Mouse (Mus musculus) midbrain, embryonic 14.5 days (tissue): ENCODE results near the gene Lrrc52. TPM values are rescaled to one million over a fixed set of nuclear protein-coding genes. Genes with fewer than 3 reads are reported as not detected.

Experiments used
- ATAC-seq: fragments of 200-750 bp; cut with Nextera tagmentation; 2 replicates; pipeline ENCODE4 v1.8.0; 2017; ENCODE audit warnings: moderate number of reproducible peaks, moderate library complexity; ENCODE audit not compliant: low FRiP score, low TSS enrichment
- DNase-seq: peaks from one replicate; pipeline ENCODE4 v3.0.0-alpha.2; 2015
- H3K27ac ChIP-seq: fragments of 300-500 bp; sonication (generic); replicated peaks from 2 replicates; pipeline ENCODE4 v1.5.1; 2014; ENCODE audit warnings: mild to moderate bottlenecking, low read depth, low read length, moderate library complexity
- H3K27me3 ChIP-seq: fragments of 300-500 bp; sonication (generic); 2 replicates; pipeline ENCODE4 v1.6.1; 2014; ENCODE audit warnings: low read length, control low read depth, mixed read lengths; ENCODE audit not compliant: control insufficient read depth, insufficient read depth
- H3K36me3 ChIP-seq: fragments of 300-500 bp; sonication (generic); 2 replicates; pipeline ENCODE4 v1.6.1; 2014; ENCODE audit warnings: low read length, control low read depth; ENCODE audit not compliant: control insufficient read depth, insufficient read depth
- H3K4me1 ChIP-seq: fragments of 300-500 bp; sonication (generic); 2 replicates; pipeline ENCODE4 v1.6.1; 2014; ENCODE audit warnings: mild to moderate bottlenecking, antibody characterized with exemption, low read length, control low read depth; ENCODE audit not compliant: control insufficient read depth, insufficient read depth
- H3K4me2 ChIP-seq: fragments of 300-500 bp; sonication (generic); 2 replicates; pipeline ENCODE4 v1.6.1; 2014; ENCODE audit warnings: mild to moderate bottlenecking, low read length, moderate library complexity
- H3K4me3 ChIP-seq: fragments of 300-500 bp; sonication (generic); replicated peaks from 2 replicates; pipeline ENCODE4 v1.5.1; 2014; ENCODE audit warnings: low read depth, low read length
- H3K9ac ChIP-seq: fragments of 300-500 bp; sonication (generic); replicated peaks from 2 replicates; pipeline ENCODE4 v1.6.1; 2014; ENCODE audit warnings: mild to moderate bottlenecking, low read length, moderate library complexity
- H3K9me3 ChIP-seq: fragments of 300-500 bp; sonication (generic); 2 replicates; pipeline ENCODE4 v1.6.1; 2016; ENCODE audit warnings: low read length, control low read depth, mixed read lengths; ENCODE audit not compliant: control insufficient read depth
- WGBS: fragments of 180-500 bp; shearing (Covaris S2); extraction: QIAGEN DNeasy Blood & Tissue Kit; methylation state at CpG from one replicate; pipeline ENCODE4 v1.1.7; 2014; 5-methylcytosine and 5-hydroxymethylcytosine counted together
- polyA plus RNA-seq: library from polyadenylated mRNA; unstranded; fragments of >200 nt; fragmentation: Nextera tagmentation; extraction: Ambion mirVana; gene quantifications from 2 replicates; pipeline ENCODE4 v1.2.1, GENCODE M21; 2014

Gene Lrrc52
- polyA plus RNA-seq, 1 experiment from 2014 or later, result not detected

GRCm38 (mm10) chr1:167446516-167446915, 20.1 kb downstream of the Lrrc52 start:
- WGBS, result 82% methylated on average over 6 of the region's 6 CpGs

GRCm38 (mm10) chr1:167445167-167445566, 21.4 kb downstream of the Lrrc52 start:
- Histone ChIP-seq H3K27me3 (no peaks in the 10 kb centered on the region), H3K4me1 (no peaks in the 10 kb centered on the region), H3K9ac (no peak overlapping the region), H3K9me3 (no peaks in the 10 kb centered on the region), H3K36me3 (no peaks in the 10 kb centered on the region), H3K4me2 (no peak overlapping the region), H3K27ac (no peak overlapping the region), H3K4me3 (no peak overlapping the region)
- no peak for DNase-seq
- ATAC-seq, result no peak
- WGBS, result 92% methylated on average over 4 of the region's 4 CpGs

More at GRCm38 (mm10) chr1:167446516-167446915, 20.1 kb downstream of the Lrrc52 start:
- no peaks in the 10 kb centered on the region for H3K27me3 ChIP-seq
- H3K4me3 ChIP-seq, result no peak overlapping the region
- H3K4me1 ChIP-seq, result no peaks in the 10 kb centered on the region
- no peak overlapping the region for H3K27ac ChIP-seq
- H3K9ac ChIP-seq, result no peak overlapping the region
- ATAC-seq, result no peak
- DNase-seq, result no peak
- H3K36me3 ChIP-seq, result no peaks in the 10 kb centered on the region
- H3K4me2 ChIP-seq, result no peak overlapping the region
- H3K9me3 ChIP-seq, result no peaks in the 10 kb centered on the region

GRCm38 (mm10) chr1:167438231-167438885, 28.2 kb downstream of the Lrrc52 start:
- no peaks in the 10 kb centered on the region for H3K36me3 ChIP-seq
- WGBS, result 48% methylated on average over 9 of the region's 9 CpGs
- no peak overlapping the region for H3K4me3 ChIP-seq
- no peaks in the 10 kb centered on the region for H3K4me1 ChIP-seq
- H3K9ac ChIP-seq, result no peak overlapping the region
- no peak overlapping the region for H3K4me2 ChIP-seq
- no peaks in the 10 kb centered on the region for H3K27me3 ChIP-seq
- no peaks in the 10 kb centered on the region for H3K9me3 ChIP-seq
- H3K27ac ChIP-seq, result no peak overlapping the region
- peak; percentile 39 for DNase-seq
- ATAC-seq, result no peak

- 83% methylated on average over 7 of the region's 7 CpGs for WGBS
- H3K4me2 ChIP-seq, result no peak overlapping the region
- H3K36me3 ChIP-seq, result no peaks in the 10 kb centered on the region
- no peak overlapping the region for H3K4me3 ChIP-seq
- no peaks in the 10 kb centered on the region for H3K27me3 ChIP-seq
- DNase-seq (no peak), ATAC-seq (no peak)
- H3K9ac ChIP-seq, result no peak overlapping the region
- H3K4me1 ChIP-seq, result no peaks in the 10 kb centered on the region
- no peak overlapping the region for H3K27ac ChIP-seq
- no peaks in the 10 kb centered on the region for H3K9me3 ChIP-seq
Observed at GRCm38 (mm10) chr1:167437091-167437490, 29.5 kb downstream of the Lrrc52 start.

- DNase-seq (no peak), ATAC-seq (no peak)
- 86% methylated on average over 7 of the region's 7 CpGs for WGBS
- no peaks in the 10 kb centered on the region for H3K9me3 ChIP-seq
- H3K36me3 ChIP-seq, result no peaks in the 10 kb centered on the region
- no peaks in the 10 kb centered on the region for H3K27me3 ChIP-seq
- no peak overlapping the region for H3K4me2 ChIP-seq
- H3K4me3 ChIP-seq, result no peak overlapping the region
- H3K9ac ChIP-seq, result no peak overlapping the region
- no peak overlapping the region for H3K27ac ChIP-seq
- H3K4me1 ChIP-seq, result no peaks in the 10 kb centered on the region
Observed at GRCm38 (mm10) chr1:167436186-167436975, 30.2 kb downstream of the Lrrc52 start.

GRCm38 (mm10) chr1:167434931-167435330, 31.6 kb downstream of the Lrrc52 start:
- no peak for DNase-seq
- no peaks in the 10 kb centered on the region for H3K27me3 ChIP-seq
- no peak overlapping the region for H3K9ac ChIP-seq
- no peaks in the 10 kb centered on the region for H3K9me3 ChIP-seq
- no peak overlapping the region for H3K4me2 ChIP-seq
- no peaks in the 10 kb centered on the region for H3K36me3 ChIP-seq
- no peak overlapping the region for H3K27ac ChIP-seq
- H3K4me1 ChIP-seq, result no peaks in the 10 kb centered on the region
- whole genome bisulfite sequencing, result 88% methylated on average over 4 of the region's 4 CpGs
- no peak for ATAC-seq
- H3K4me3 ChIP-seq, result no peak overlapping the region

- no peak overlapping the region for H3K27ac ChIP-seq
- no peaks in the 10 kb centered on the region for H3K4me1 ChIP-seq
- 75% methylated on average over 9 of the region's 9 CpGs for WGBS
- no peaks in the 10 kb centered on the region for H3K9me3 ChIP-seq
- ATAC-seq, result no peak
- no peak overlapping the region for H3K9ac ChIP-seq
- DNase-seq, result no peak
- H3K4me3 ChIP-seq, result no peak overlapping the region
- no peaks in the 10 kb centered on the region for H3K36me3 ChIP-seq
- no peak overlapping the region for H3K4me2 ChIP-seq
- H3K27me3 ChIP-seq, result no peaks in the 10 kb centered on the region
Observed at GRCm38 (mm10) chr1:167430976-167431676, 35.5 kb downstream of the Lrrc52 start.

- WGBS, result 88% methylated on average over 7 of the region's 7 CpGs
- H3K36me3 ChIP-seq, result no peaks in the 10 kb centered on the region
- no peak overlapping the region for H3K4me2 ChIP-seq
- DNase-seq, result no peak
- H3K4me3 ChIP-seq, result no peak overlapping the region
- no peaks in the 10 kb centered on the region for H3K9me3 ChIP-seq
- no peaks in the 10 kb centered on the region for H3K4me1 ChIP-seq
- no peak for ATAC-seq
- H3K27ac ChIP-seq, result no peak overlapping the region
- H3K9ac ChIP-seq, result no peak overlapping the region
- no peaks in the 10 kb centered on the region for H3K27me3 ChIP-seq
Observed at GRCm38 (mm10) chr1:167426681-167427080, 39.9 kb downstream of the Lrrc52 start.
